ENCODE assay signal across 21 mouse cellular contexts in the genomic region with DNA sequence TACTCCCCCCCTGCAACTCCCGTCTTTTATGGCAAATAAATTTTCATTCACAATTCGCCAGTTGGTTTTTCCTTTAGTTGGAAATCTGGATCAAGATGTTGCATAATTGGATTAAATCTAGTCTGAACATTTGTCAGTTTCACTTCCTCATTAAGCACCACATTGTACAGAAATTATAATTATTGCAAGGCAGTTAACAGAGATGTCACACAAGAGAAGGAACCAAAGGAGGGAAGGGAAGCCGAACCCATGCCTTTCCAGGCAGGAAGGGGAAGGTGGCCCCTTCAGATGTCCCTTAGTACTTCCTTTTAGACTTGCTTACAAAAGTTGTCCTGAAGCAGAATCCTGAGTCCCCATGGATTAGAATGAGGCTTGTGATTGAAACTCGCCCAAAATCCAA.
"Had no signal": no experiment of that assay in that cellular context is flagged by ENCODE, and none has a peak within 500 bp of the region (broad histone marks: within the 10 kb centered on the region; RNA-seq: fewer than 3 reads in every experiment).

No protein-coding gene starts in this region.

- H3K9ac ChIP-seq: limb, embryonic 13.5 days; liver, embryonic 14.5 days; liver, postnatal 0 days; lung, embryonic 14.5 days; midbrain, embryonic 15.5 days; neural tube, embryonic 13.5 days; stomach, embryonic 15.5 days had no signal

- H3K4me2 ChIP-seq: limb, embryonic 13.5 days; liver, embryonic 11.5 days; lung, embryonic 14.5 days; midbrain, embryonic 11.5 days; midbrain, embryonic 15.5 days; neural tube, embryonic 13.5 days; stomach, embryonic 15.5 days had no signal

- H3K4me3 ChIP-seq: limb, embryonic 10.5 days; limb, embryonic 13.5 days; midbrain, embryonic 15.5 days; myocyte; neural tube, embryonic 13.5 days; stomach, embryonic 15.5 days had no signal

- H3K9me3 ChIP-seq: limb, embryonic 10.5 days; limb, embryonic 13.5 days; midbrain, embryonic 15.5 days; neural tube, embryonic 13.5 days; stomach, embryonic 15.5 days had no signal

- ATAC-seq: intestine, postnatal 0 days; liver, postnatal 0 days; lung, postnatal 0 days; midbrain, embryonic 15.5 days had no signal

- H3K27ac ChIP-seq: kidney, postnatal 0 days; limb, embryonic 10.5 days; limb, embryonic 13.5 days; liver, embryonic 14.5 days; macrophage; midbrain, embryonic 15.5 days; neural tube, embryonic 13.5 days; stomach, embryonic 15.5 days had no signal

- H3K27me3 ChIP-seq: midbrain, embryonic 15.5 days; neural tube, embryonic 13.5 days; stomach, embryonic 15.5 days had no signal

- H3K36me3 ChIP-seq: limb, embryonic 10.5 days; limb, embryonic 13.5 days; midbrain, embryonic 15.5 days; neural tube, embryonic 13.5 days; stomach, embryonic 15.5 days had no signal

- H3K4me1 ChIP-seq: stomach, embryonic 15.5 days had no signal

- DNase-seq: kidney, adult 2 months; kidney, postnatal 25 days; liver, postnatal 0 days; lung, embryonic 14.5 days; retina, postnatal 1 day; right cerebral cortex, postnatal 25 days; spleen, adult 18-20 months; thymus, postnatal 25 days had no signal
